Comparison of ENCODE assay signal across 8 mouse cellular contexts in genomic region chr11:106065073-106065922, GRCm38 (mm10). TPM values are rescaled to one million over a fixed set of nuclear protein-coding genes. Genes with fewer than 3 reads are reported as not detected.
A peak's percentile ranks its signal among the peaks of the same experiment; 100 is the strongest.
DNase-seq lines count a peak whose midpoint lies in the region; ATAC-seq and TF ChIP-seq lines count a peak whose summit lies in the region.

No protein-coding gene starts in this region.

- H3K9ac ChIP-seq in ES-E14 (ENCODE audit: insufficient read depth, low read depth, low read length, poor library complexity, severe bottlenecking), result no peak overlapping the region

- peak overlapping the region; percentile 91 for H3K4me3 ChIP-seq in heart, embryonic 10.5 days
- peak overlapping the region in 1 of 2 experiments; percentile 43; a peak in 2 of 4 replicates for H3K4me3 ChIP-seq in ES-E14 (ENCODE audit: insufficient read depth in 1 of 2, low read depth in 1 of 2, low read length in 2 of 2, poor library complexity in 1 of 2, severe bottlenecking in 1 of 2)
- H3K4me3 ChIP-seq in hindbrain, embryonic 10.5 days, result peak overlapping the region; percentile 81
- peak overlapping the region; percentile 99 for H3K4me3 ChIP-seq in megakaryocyte, embryonic 14.5 days (replicated peaks)

- ATAC-seq in cerebellum, adult (ENCODE audit: insufficient number of reproducible peaks, low FRiP score, low TSS enrichment), result no peak

- H3K9me3 ChIP-seq in heart, embryonic 10.5 days, result no peaks in the 10 kb centered on the region
- H3K9me3 ChIP-seq in ES-E14 (ENCODE audit: control insufficient read depth, insufficient read depth, low read depth, low read length), result no peaks in the 10 kb centered on the region
- no peaks in the 10 kb centered on the region for H3K9me3 ChIP-seq in hindbrain, embryonic 10.5 days
- H3K9me3 ChIP-seq in megakaryocyte, embryonic 14.5 days, result no peaks in the 10 kb centered on the region

- H3K4me1 ChIP-seq in heart, embryonic 10.5 days, result 0 out of 2 replicates have a peak, but pooled peaks cover 9% of the 10 kb centered on the region
- H3K4me1 ChIP-seq in ES-E14 (ENCODE audit: control insufficient read depth in 2 of 2, insufficient read depth in 2 of 2, low read length in 2 of 2, poor library complexity in 1 of 2), result no peaks in the 10 kb centered on the region; a peak in 1 of 4 replicates
- H3K4me1 ChIP-seq in hindbrain, embryonic 10.5 days (replicated peaks), result peaks cover 12% of the 10 kb centered on the region
- H3K4me1 ChIP-seq in megakaryocyte, embryonic 14.5 days, result peaks cover 33% of the 10 kb centered on the region

- no peaks in the 10 kb centered on the region for H3K27me3 ChIP-seq in heart, embryonic 10.5 days (ENCODE audit: insufficient read depth, poor library complexity, severe bottlenecking)
- no peaks in the 10 kb centered on the region for H3K27me3 ChIP-seq in hindbrain, embryonic 10.5 days (ENCODE audit: insufficient read depth, poor library complexity, severe bottlenecking)
- no peaks in the 10 kb centered on the region for H3K27me3 ChIP-seq in megakaryocyte, embryonic 14.5 days (replicated peaks)

- in situ Hi-C loops in ES-E14 (cut with MboI; ENCODE audit: low sequenced_read_pairs in 2 of 2, unreplicated experiment in 2 of 2), result no loop called here

- 42% methylated on average over 18 of the region's 18 CpGs for WGBS in heart, embryonic 10.5 days
- WGBS in hindbrain, embryonic 10.5 days, result 47% methylated on average over 18 of the region's 18 CpGs

- DNase-seq in heart, embryonic 10.5 days (ENCODE audit: low spot score), result no peak
- no peak for DNase-seq in heart, adult 11 months
- no peak for DNase-seq in ES-E14 (ENCODE audit: low read depth, low spot score)
- DNase-seq in hindbrain, embryonic 10.5 days (ENCODE audit: low spot score), result no peak
- no peak for DNase-seq in natural killer cell, adult 2 months (ENCODE audit: low spot score in 2 of 2)
- no peak for DNase-seq in adrenal gland, postnatal 25 days

- H3K27ac ChIP-seq in heart, embryonic 10.5 days, result peak overlapping the region; percentile 93; the same call in 1 of the 2 replicates
- H3K27ac ChIP-seq in ES-E14 (ENCODE audit: insufficient read depth, low read depth, low read length, poor library complexity, severe bottlenecking), result no peak overlapping the region
- H3K27ac ChIP-seq in hindbrain, embryonic 10.5 days, result peak overlapping the region; percentile 87

- H3K36me3 ChIP-seq in heart, embryonic 10.5 days, result no peaks in the 10 kb centered on the region; the same call in 1 of the 2 replicates
- no peaks in the 10 kb centered on the region for H3K36me3 ChIP-seq in ES-E14 (ENCODE audit: control insufficient read depth, insufficient read depth, low read length, poor library complexity, severe bottlenecking)
- H3K36me3 ChIP-seq in hindbrain, embryonic 10.5 days, result peaks cover 6% of the 10 kb centered on the region; the same call in 1 of the 2 replicates
- H3K36me3 ChIP-seq in megakaryocyte, embryonic 14.5 days (replicated peaks; ENCODE audit: low read length), result peaks cover 10% of the 10 kb centered on the region

TF ChIP-seq in ES-E14, 5 proteins besides CTCF, POLR2A, EP300 and RAD21:
- TF ChIP-seq ZNF384 (IDR thresholded peaks at IDR 0.05; ENCODE audit: low read depth, low read length) (peak; percentile 95), ZC3H11A (IDR thresholded peaks at IDR 0.05; ENCODE audit: borderline replicate concordance, low read depth, low read length) (no peak)

RNA-seq across cellular contexts. Expression of gene Taco1, which starts 0.6 kb away (rescaled TPM):
- 11.5 and 11.6 TPM in 2 replicates for polyA plus RNA-seq in heart, embryonic 10.5 days (2016; fragmentation: Nextera tagmentation; extraction: Ambion mirVana)
- total RNA-seq in ES-E14 (2012; rRNA removed), result 12.6 and 17.4 TPM in 2 replicates
- polyA plus RNA-seq in hindbrain, embryonic 10.5 days (2016; fragmentation: Nextera tagmentation; extraction: Ambion mirVana), result 10.4 and 14.0 TPM in 2 replicates
- 2.7 and 3.8 TPM in 2 replicates for polyA plus RNA-seq in megakaryocyte, embryonic 14.5 days (2012; ENCODE audit: insufficient read depth, low replicate concordance)
- 28.5 and 36.0 TPM in 2 replicates for total RNA-seq in adrenal gland, postnatal 25 days (2021)

RNA-seq across cellular contexts. Expression of gene Map3k3, which starts 19.1 kb away (rescaled TPM):
- 24.1 and 25.1 TPM in 2 replicates for polyA plus RNA-seq in heart, embryonic 10.5 days (2016; fragmentation: Nextera tagmentation; extraction: Ambion mirVana)
- total RNA-seq in ES-E14 (2012; rRNA removed), result 38.2 and 43.7 TPM in 2 replicates
- 21.7 and 23.5 TPM in 2 replicates for polyA plus RNA-seq in hindbrain, embryonic 10.5 days (2016; fragmentation: Nextera tagmentation; extraction: Ambion mirVana)
- 1.5 and 1.6 TPM in 2 replicates for polyA plus RNA-seq in megakaryocyte, embryonic 14.5 days (2012; ENCODE audit: insufficient read depth, low replicate concordance)
- 35.2 and 50.6 TPM in 2 replicates for total RNA-seq in adrenal gland, postnatal 25 days (2021)

RNA-seq across cellular contexts. Expression of gene Dcaf7, which starts 28.6 kb away (rescaled TPM):
- 60.4 and 69.6 TPM in 2 replicates for polyA plus RNA-seq in heart, embryonic 10.5 days (2016; fragmentation: Nextera tagmentation; extraction: Ambion mirVana)
- total RNA-seq in ES-E14 (2012; rRNA removed), result 23.0 and 30.3 TPM in 2 replicates
- 86.5 and 94.7 TPM in 2 replicates for polyA plus RNA-seq in hindbrain, embryonic 10.5 days (2016; fragmentation: Nextera tagmentation; extraction: Ambion mirVana)
- polyA plus RNA-seq in megakaryocyte, embryonic 14.5 days (2012; ENCODE audit: insufficient read depth, low replicate concordance), result 1.7 and 5.8 TPM in 2 replicates
- total RNA-seq in adrenal gland, postnatal 25 days (2021), result 43.7 and 58.4 TPM in 2 replicates

RNA-seq across cellular contexts. Expression of gene Kcnh6, which starts 57.4 kb away (rescaled TPM):
- 0.43 and 0.72 TPM in 2 replicates for polyA plus RNA-seq in heart, embryonic 10.5 days (2016; fragmentation: Nextera tagmentation; extraction: Ambion mirVana)
- 1.5 and 1.6 TPM in 2 replicates for total RNA-seq in ES-E14 (2012; rRNA removed)
- polyA plus RNA-seq in hindbrain, embryonic 10.5 days (2016; fragmentation: Nextera tagmentation; extraction: Ambion mirVana), result 0.52 and 0.61 TPM in 2 replicates
- polyA plus RNA-seq in megakaryocyte, embryonic 14.5 days (2012; ENCODE audit: insufficient read depth, low replicate concordance), result not detected in 2 replicates
- 0.21 TPM in 1 of 2 replicates, not detected in the other for total RNA-seq in adrenal gland, postnatal 25 days (2021)
